Mouse (Mus musculus) induced T-regulatory cell, adult 2 months (primary cell): ENCODE data around the gene Tmprss3.
A peak's percentile ranks its signal among the peaks of the same experiment; 100 is the strongest.

Experiments used
- DNase-seq: peaks from one replicate; pipeline ENCODE4 v3.0.0-alpha.2; 2012; ENCODE audit warnings: low read depth

Gene Tmprss3

GRCm38 (mm10) chr17:31198877-31199276 is at the start of gene Tmprss3:
Tmprss3 (minus strand) TSS chr17:31198977.
- DNase-seq = no peak

GRCm38 (mm10) chr17:31247144-31247543 is 48.4 kb upstream of the Tmprss3 start:
- DNase-seq = no peak

DNA sequence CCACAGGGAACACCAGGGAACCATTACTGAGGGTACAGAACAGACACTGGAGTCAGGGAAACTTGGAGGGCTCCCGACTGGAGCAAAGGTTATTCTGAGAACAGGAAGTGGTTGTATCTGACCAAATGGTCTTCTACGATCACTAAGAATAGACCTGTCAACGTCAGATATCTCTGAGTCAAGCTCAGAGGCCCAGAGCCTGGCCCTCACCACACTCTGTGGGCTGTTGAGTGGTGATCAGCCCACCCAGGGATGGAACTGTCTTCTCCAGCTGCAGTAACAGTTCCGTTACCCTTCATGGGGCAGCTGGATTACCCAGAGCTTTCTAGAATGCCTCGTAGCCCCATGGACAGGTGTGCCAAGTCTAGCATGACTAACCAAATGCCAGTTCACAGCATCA is 46.5 kb upstream of the Tmprss3 start:
- DNase-seq = no peak

DNA sequence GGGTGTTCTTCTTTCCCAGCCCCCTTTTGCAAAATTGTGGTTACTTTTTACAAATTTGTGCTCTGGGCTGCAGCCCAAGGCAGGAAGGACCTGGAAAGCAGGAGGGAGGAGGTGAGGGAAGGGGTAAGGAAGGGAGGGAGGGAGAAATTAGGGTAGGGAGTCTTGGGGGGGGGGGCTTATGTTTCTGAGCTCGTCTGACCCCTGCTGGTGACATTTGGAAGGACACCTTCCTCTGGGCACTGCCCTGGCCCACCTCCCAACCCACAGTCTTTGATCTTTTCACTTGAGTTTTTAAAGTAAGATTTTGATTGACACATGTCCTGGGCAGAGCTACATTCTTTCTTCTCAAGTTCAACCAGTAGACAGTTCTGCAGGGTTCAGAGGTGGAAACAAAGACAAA is 44.0 kb upstream of the Tmprss3 start:
- peak; percentile 72 for DNase-seq

DNA sequence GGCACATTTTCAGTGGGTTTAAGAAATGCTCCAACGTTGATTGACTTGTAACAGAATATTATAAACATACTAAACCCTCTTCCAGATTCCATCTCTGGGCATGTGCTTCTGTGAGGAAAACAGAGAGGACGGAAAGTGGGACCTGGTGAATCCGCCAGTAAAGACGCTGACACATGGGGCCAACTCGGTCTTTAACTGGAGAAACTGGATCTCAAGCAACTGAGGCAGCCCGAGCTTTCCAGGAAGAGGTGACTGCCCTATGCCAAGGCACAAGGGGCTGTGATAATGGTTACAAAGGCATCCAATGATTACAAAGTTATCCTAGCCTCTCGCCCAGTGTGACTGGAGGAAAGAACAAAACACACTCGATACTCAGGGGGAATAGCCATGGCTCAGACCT is 42.4 kb upstream of the Tmprss3 start:
- DNase-seq = no peak

GRCm38 (mm10) chr17:31238234-31239020 is 39.6 kb upstream of the Tmprss3 start:
- DNase-seq = no peak

DNA sequence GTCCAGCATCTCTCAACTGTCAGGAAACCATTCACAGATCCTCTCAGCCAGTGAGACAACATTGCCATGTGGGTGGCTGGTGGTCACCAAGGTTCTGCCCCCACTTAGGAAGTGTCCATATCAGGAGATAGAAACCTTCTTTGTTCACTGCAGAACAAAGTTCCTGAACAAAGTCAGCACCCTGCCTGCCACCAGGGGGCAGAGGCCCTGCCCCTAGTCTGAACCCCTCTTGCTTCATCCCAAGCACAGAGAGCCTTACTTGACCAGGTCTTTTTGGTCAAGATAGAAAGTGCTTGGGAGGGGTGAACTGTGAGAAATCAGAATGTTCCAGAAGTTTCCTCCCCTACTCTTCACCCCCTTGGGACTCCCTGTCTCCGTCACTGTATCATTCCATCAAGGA is 37.1 kb upstream of the Tmprss3 start:
- DNase-seq = no peak

- no peak for DNase-seq
Measured at GRCm38 (mm10) chr17:31232251-31233010, 33.7 kb upstream of the Tmprss3 start.

GRCm38 (mm10) chr17:31231780-31232179 is 33.0 kb upstream of the Tmprss3 start:
- DNase-seq = no peak

- no peak for DNase-seq
Measured at GRCm38 (mm10) chr17:31226931-31227330, 28.2 kb upstream of the Tmprss3 start.

DNA sequence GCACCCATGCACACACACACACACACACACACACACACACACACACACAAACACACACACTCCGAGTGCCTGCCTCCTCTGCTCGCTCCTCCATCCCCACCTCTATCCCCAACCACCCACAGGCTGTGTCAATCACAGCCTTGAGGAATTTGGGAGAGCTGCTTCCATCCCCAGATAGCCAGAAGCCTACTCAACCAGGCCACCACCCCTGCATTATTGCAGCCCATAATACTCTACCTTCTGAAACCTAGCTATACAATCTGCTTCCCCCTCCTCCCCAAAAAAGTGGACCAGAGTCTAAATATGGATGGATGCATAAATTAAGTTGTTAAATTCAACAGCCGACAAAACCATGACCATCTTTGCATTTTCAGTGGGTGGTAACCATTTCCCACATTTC is 27.6 kb upstream of the Tmprss3 start:
- no peak for DNase-seq

- DNase-seq = peak; percentile 64
Measured at GRCm38 (mm10) chr17:31224591-31224990, 25.8 kb upstream of the Tmprss3 start.

- peak; percentile 89 for DNase-seq
Measured at GRCm38 (mm10) chr17:31223835-31224234, 25.1 kb upstream of the Tmprss3 start.

GRCm38 (mm10) chr17:31222810-31223310 is 24.1 kb upstream of the Tmprss3 start:
- DNase-seq = peak; percentile 47

GRCm38 (mm10) chr17:31216068-31216955 is 17.5 kb upstream of the Tmprss3 start:
- DNase-seq = peak; percentile 55

DNA sequence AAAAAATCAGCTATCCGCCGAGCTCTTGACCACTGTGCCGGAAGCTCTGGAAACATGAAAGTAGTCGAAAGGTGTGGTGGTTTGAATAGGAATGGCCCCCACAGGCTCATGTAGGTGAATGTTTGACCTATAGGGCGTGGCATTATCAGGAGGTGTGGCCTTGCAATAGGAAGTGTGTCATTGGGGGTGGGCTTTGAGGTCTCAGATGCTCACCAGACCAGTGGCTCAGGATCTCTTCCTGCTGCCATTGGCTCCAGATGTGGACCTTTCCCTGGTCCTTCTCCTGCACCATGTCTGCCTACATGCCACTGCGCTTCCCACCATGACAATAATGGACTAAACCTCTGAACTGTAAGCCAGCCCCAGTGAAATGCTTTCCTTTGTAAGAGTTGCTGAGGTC is 13.1 kb upstream of the Tmprss3 start:
- peak; percentile 56 for DNase-seq

- DNase-seq = peak; percentile 87
Measured at GRCm38 (mm10) chr17:31210299-31210698, 11.5 kb upstream of the Tmprss3 start.

DNA sequence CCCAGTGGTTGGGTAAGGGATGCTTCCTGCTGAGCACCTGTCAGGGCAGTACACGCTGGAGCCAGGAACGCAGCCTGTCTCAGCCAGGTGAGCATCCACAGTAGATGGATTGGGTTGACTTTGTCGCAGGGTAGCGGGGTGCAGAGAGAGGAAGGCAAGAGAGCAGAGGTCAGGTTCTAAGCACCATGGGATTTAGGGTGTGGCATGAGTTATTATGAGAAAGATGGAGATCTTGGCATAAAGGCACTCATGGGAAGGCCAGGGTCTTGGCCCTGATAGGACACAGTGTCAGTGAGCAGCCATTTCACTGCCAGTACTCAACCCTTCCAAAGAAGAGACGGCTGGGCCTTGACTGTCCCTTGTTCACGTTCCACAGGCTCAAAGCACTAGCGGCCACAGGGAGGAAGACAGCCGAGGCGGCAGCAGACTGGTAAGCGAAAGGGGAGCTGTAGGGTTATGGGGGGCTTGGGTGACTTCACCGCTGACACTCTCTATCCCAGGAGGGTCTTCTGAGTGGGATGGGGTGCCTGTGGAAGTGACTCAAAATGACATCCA is 10.7 kb upstream of the Tmprss3 start:
- peak; percentile 72 for DNase-seq

- DNase-seq = peak; percentile 53
Measured at GRCm38 (mm10) chr17:31208654-31209053, 9.9 kb upstream of the Tmprss3 start.

DNA sequence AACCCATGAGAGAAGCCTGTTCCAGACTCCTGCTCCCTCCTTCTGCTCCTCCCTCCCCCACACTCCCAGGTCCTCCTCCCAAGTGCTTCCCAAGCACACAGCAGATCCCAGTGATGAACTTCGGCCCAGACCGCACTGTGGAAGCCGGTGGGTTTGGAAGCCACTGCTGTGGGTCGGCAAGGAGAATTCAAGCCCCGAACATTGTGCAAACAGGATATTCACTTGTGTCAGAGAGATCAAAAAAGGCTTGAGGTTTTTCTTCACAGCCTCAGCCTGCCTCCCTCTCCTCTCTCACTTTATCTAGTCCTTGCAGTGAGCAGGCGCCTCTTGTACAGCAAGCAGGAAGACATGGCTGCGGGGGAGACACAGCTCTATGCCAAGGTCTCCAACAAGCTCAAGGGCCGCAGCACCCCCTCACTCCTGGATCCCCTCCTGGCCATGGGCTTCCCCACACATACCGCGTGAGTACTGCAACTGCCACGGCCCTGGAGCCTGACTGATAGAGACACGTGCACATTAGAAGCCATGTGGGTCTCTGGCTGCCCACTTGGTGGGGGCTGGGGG is 9.1 kb upstream of the Tmprss3 start, which contains the start of gene Ubash3a:
Gene Ubash3a (plus strand): TSS at position 103 of the 564 bp plus-strand sequence.
- peak; percentile 85 for DNase-seq

- DNase-seq = no peak
Measured at GRCm38 (mm10) chr17:31196283-31196682, 2.5 kb downstream of the Tmprss3 start.
